Mouse (Mus musculus) liver, embryonic 16.5 days (tissue): ENCODE results near the gene Ankrd23. TPM values are rescaled to one million over a fixed set of nuclear protein-coding genes. Genes with fewer than 3 reads are reported as not detected.
A peak's percentile ranks its signal among the peaks of the same experiment; 100 is the strongest.
"Not testable (repeated sequence)": the region's sequence is repeated elsewhere in the genome, so short reads cannot be mapped to it uniquely, and the experiment has no call there.

Source experiments
- ATAC-seq: fragments of 200-750 bp; cut with Nextera tagmentation; 2 replicates; pipeline ENCODE4 v1.8.0; 2017; ENCODE audit warnings: low read depth, mild to moderate bottlenecking, moderate number of reproducible peaks, moderate library complexity
- H3K27ac ChIP-seq: fragments of 300-500 bp; sonication (generic); 2 replicates; pipeline ENCODE4 v1.5.1; 2014; ENCODE audit warnings: mild to moderate bottlenecking, low read length
- H3K27me3 ChIP-seq: fragments of 300-500 bp; sonication (generic); 2 replicates; pipeline ENCODE4 v1.6.1; 2014; ENCODE audit warnings: low read depth, low read length, mixed read lengths; ENCODE audit not compliant: control insufficient read depth, insufficient read depth
- H3K36me3 ChIP-seq: fragments of 300-500 bp; sonication (generic); 2 replicates; pipeline ENCODE4 v1.6.1; 2014; ENCODE audit warnings: mild to moderate bottlenecking; ENCODE audit not compliant: control insufficient read depth, insufficient read depth
- H3K4me1 ChIP-seq: fragments of 300-500 bp; sonication (generic); 2 replicates; pipeline ENCODE4 v1.6.1; 2014; ENCODE audit warnings: low read depth, low read length, mixed read lengths; ENCODE audit not compliant: control insufficient read depth
- H3K4me2 ChIP-seq: fragments of 300-500 bp; sonication (generic); 2 replicates; pipeline ENCODE4 v1.6.1; 2014; ENCODE audit warnings: low read depth, low read length, mixed read lengths
- H3K4me3 ChIP-seq: fragments of 300-500 bp; sonication (generic); 2 replicates; pipeline ENCODE4 v1.5.1; 2014; ENCODE audit warnings: low read depth, mild to moderate bottlenecking, low read length
- H3K9ac ChIP-seq: fragments of 300-500 bp; sonication (generic); 2 replicates; pipeline ENCODE4 v1.6.1; 2014; ENCODE audit warnings: low read depth, low read length
- H3K9me3 ChIP-seq: fragments of 300-500 bp; sonication (generic); replicated peaks from 2 replicates; pipeline ENCODE4 v1.6.1; 2016; ENCODE audit warnings: low read length; ENCODE audit not compliant: control insufficient read depth
- WGBS: fragments of 180-500 bp; shearing (Covaris S2); extraction: QIAGEN DNeasy Blood & Tissue Kit; methylation state at CpG from one replicate; pipeline ENCODE4 v1.1.7; 2014; ENCODE audit not compliant: insufficient replicate concordance; 5-methylcytosine and 5-hydroxymethylcytosine counted together
- polyA plus RNA-seq: library from polyadenylated mRNA; unstranded; fragments of >200 nt; fragmentation: Nextera tagmentation; extraction: Ambion mirVana; gene quantifications from 2 replicates; pipeline ENCODE4 v1.2.1, GENCODE M21; 2015

Gene Ankrd23
- polyA plus RNA-seq, result 3.2 and 4.3 TPM in 2 replicates

DNA sequence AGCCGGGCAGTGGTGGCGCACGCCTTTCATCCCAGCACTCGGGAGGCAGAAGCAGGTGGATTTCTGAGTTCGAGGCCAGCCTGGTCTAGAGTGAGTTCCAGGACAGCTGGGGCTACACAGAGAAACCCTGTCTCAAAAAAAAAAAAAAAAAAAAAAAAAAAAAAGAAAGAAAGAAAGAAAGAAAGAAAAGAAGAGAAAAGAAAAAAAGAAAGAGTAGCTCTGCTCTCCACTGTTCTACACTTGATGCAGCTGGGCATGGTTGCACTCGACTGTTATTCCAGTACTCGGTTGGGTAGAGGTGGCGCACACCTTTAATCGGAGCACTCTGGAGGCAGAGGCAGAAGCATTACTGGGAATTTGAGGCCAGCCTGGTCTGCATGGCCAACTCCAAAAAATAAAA lies at the start of gene Ankrd23:
Gene Ankrd23 (minus strand): TSS at position 101 of the 400 bp plus-strand sequence.
- not testable (repeated sequence) for H3K4me2 ChIP-seq, ATAC-seq, H3K4me1 ChIP-seq, H3K4me3 ChIP-seq, H3K36me3 ChIP-seq, H3K27me3 ChIP-seq, H3K9ac ChIP-seq, H3K27ac ChIP-seq, H3K9me3 ChIP-seq
- WGBS, result 78% methylated on average over 9 of the region's 9 CpGs

DNA sequence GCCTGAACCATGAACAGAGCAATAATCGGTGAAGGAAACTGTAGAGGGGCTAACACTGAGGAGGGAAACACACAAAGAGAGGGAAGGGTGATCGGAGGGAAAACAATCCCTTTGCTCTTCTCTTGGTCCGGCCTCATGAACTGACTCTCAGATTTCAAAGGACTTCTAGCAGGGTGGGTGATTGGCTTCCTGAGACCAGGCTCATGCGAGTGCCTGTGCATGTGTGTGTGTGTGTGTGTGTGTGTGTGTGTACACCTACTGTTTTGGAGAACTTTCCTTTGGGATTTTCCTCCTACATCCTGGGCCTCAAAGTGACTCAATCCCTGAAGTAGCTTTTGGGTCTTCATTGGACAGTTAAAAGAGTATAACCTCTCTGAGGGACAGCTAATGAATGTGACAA lies 49.6 kb upstream of the Ankrd23 start:
- no peak overlapping the region for H3K9ac ChIP-seq
- H3K36me3 ChIP-seq, result no peaks in the 10 kb centered on the region
- H3K9me3 ChIP-seq, result no peaks in the 10 kb centered on the region
- peaks cover under 1% of the 10 kb centered on the region; the same call in 1 of the 2 replicates for H3K4me1 ChIP-seq
- H3K4me3 ChIP-seq, result no peak overlapping the region
- H3K27me3 ChIP-seq, result no peaks in the 10 kb centered on the region
- no peak for ATAC-seq
- H3K4me2 ChIP-seq, result no peak overlapping the region
- WGBS, result 53% methylated on average over 4 of the region's 4 CpGs
- no peak overlapping the region for H3K27ac ChIP-seq

DNA sequence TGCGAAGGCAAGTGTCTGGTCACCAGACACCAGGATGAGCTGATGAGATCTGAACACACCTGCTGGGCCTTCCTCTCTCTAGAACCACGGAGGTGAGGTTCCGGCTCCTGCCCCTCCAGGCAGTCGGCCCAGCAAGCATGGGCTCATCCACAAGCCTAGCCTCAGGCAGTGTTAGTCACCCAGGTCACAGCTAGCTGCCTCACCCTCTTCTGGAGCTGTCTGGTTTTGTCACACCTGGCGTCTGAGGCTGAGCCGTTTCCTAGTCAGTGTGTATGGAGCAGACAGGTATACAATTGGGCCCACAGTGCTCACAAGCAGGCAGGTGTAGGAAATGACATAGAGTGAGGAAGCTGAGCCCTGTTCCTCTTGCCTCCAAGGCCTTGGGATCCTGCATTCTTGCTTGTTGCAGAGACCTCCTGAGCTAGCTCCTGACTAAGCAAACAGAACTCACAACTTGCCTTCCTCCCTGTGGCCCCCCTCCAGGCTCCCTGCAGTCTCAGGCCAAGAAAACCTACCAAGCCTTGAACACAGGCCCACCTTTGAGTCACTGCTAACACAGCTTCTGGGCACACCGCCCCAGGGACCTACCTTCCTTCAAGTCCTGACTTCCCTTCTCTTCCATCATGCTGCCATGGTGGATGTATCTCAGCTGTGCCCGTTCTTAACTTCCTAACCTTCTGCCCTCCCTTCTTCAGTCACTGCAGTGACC lies 46.9 kb upstream of the Ankrd23 start:
- H3K9ac ChIP-seq, result no peak overlapping the region
- no peak overlapping the region for H3K27ac ChIP-seq
- no peaks in the 10 kb centered on the region for H3K36me3 ChIP-seq
- no peak overlapping the region for H3K4me3 ChIP-seq
- no peaks in the 10 kb centered on the region for H3K27me3 ChIP-seq
- H3K9me3 ChIP-seq, result no peaks in the 10 kb centered on the region
- peaks cover 16% of the 10 kb centered on the region for H3K4me1 ChIP-seq
- 65% methylated on average over 8 of the region's 8 CpGs for WGBS
- ATAC-seq, result no peak
- no peak overlapping the region for H3K4me2 ChIP-seq

- no peaks in the 10 kb centered on the region for H3K9me3 ChIP-seq
- WGBS, result 44% methylated on average over 8 of the region's 8 CpGs
- ATAC-seq, result no peak
- H3K36me3 ChIP-seq, result no peaks in the 10 kb centered on the region
- H3K27ac ChIP-seq, result no peak overlapping the region
- H3K27me3 ChIP-seq, result no peaks in the 10 kb centered on the region
- no peak overlapping the region for H3K4me2 ChIP-seq
- H3K9ac ChIP-seq, result no peak overlapping the region
- H3K4me3 ChIP-seq, result no peak overlapping the region
- H3K4me1 ChIP-seq, result peaks cover 16% of the 10 kb centered on the region
Measured at GRCm38 (mm10) chr1:36582211-36582610, 45.5 kb upstream of the Ankrd23 start.

GRCm38 (mm10) chr1:36581260-36581659 lies 44.6 kb upstream of the Ankrd23 start:
- H3K36me3 ChIP-seq, result no peaks in the 10 kb centered on the region
- H3K4me2 ChIP-seq, result no peak overlapping the region
- no peak overlapping the region for H3K4me3 ChIP-seq
- H3K9me3 ChIP-seq, result no peaks in the 10 kb centered on the region
- peaks cover 16% of the 10 kb centered on the region for H3K4me1 ChIP-seq
- H3K27me3 ChIP-seq, result no peaks in the 10 kb centered on the region
- ATAC-seq, result no peak
- no peak overlapping the region for H3K9ac ChIP-seq
- no peak overlapping the region for H3K27ac ChIP-seq
- WGBS, result 53% methylated on average over 5 of the region's 5 CpGs

DNA sequence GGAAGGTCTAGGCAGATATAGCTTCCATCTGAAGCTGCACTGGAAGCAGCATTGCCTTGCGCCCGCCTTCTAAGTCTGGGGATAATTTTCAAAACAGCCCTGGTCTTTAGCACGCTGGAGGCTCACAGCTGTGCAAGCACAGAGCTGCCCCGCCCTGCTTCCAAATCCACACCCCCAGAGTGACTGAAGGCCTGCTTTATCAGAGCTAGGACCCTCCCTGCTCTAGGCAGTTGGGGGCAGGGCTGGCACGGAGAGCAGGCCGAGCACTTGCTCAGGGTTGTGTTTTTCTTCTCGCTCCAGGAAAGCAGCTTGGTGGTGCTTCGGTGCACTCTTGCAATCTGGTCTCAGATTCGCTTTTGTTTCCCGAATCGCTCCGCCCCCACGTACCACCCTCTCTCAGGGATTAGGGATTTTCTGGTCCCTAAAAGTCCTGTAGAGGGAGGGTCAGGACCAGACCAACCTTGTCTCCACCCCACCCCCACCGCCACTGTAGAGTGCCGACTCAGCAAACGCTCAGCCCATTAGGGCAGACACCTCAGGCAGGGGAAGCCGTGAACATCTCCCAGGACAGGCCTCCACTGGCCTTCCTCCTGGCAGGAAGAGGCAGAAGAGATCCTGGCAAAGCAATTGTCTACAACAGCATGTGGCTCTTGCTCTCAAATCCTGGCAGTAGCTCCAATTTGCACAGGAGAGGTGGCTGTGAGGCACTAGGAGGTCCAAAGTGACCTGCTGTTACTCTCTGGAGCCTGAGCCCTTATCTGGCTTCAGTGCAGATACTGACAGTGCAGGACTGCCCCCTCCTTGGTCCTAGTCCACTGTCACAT lies 43.9 kb upstream of the Ankrd23 start:
- Histone ChIP-seq H3K27me3 (no peaks in the 10 kb centered on the region), H3K4me3 (peak overlapping the region; percentile 42), H3K27ac (0 out of 2 replicates have a peak overlapping the region, but pooled peaks have one; percentile 16), H3K4me1 (peaks cover 16% of the 10 kb centered on the region), H3K4me2 (peak overlapping the region; percentile 61), H3K36me3 (no peaks in the 10 kb centered on the region), H3K9ac (no peak overlapping the region; the same call in 1 of the 2 replicates), H3K9me3 (no peaks in the 10 kb centered on the region)
- peak; percentile 86 for ATAC-seq
- 7% methylated on average over 17 of the region's 17 CpGs for WGBS

GRCm38 (mm10) chr1:36579974-36580383 lies 43.3 kb upstream of the Ankrd23 start:
- no peaks in the 10 kb centered on the region for H3K9me3 ChIP-seq
- no peaks in the 10 kb centered on the region for H3K36me3 ChIP-seq
- no peak for ATAC-seq
- H3K4me1 ChIP-seq, result peaks cover 16% of the 10 kb centered on the region
- WGBS, result 54% methylated on average over 6 of the region's 6 CpGs
- no peak overlapping the region for H3K27ac ChIP-seq
- peak overlapping the region; percentile 61 for H3K4me2 ChIP-seq
- peak overlapping the region; percentile 42; the same call in 1 of the 2 replicates for H3K4me3 ChIP-seq
- H3K9ac ChIP-seq, result no peak overlapping the region
- H3K27me3 ChIP-seq, result no peaks in the 10 kb centered on the region

GRCm38 (mm10) chr1:36576991-36577675 lies 40.5 kb upstream of the Ankrd23 start:
- H3K4me3 ChIP-seq, result no peak overlapping the region
- ATAC-seq, result no peak
- H3K36me3 ChIP-seq, result no peaks in the 10 kb centered on the region
- WGBS, result 51% methylated on average over 6 of the region's 6 CpGs
- H3K9ac ChIP-seq, result no peak overlapping the region
- no peak overlapping the region for H3K4me2 ChIP-seq
- no peaks in the 10 kb centered on the region for H3K27me3 ChIP-seq
- H3K27ac ChIP-seq, result no peak overlapping the region
- H3K4me1 ChIP-seq, result peaks cover 16% of the 10 kb centered on the region
- no peaks in the 10 kb centered on the region for H3K9me3 ChIP-seq
